Mouse (Mus musculus): Measurements from ENCODE around the gene Alox12b. TPM values are rescaled to one million over a fixed set of nuclear protein-coding genes. Genes with fewer than 3 reads are reported as not detected.

Gene Alox12b
- polyA plus RNA-seq, 1 experiment from 2014 or later: 0.27 TPM

DNA sequence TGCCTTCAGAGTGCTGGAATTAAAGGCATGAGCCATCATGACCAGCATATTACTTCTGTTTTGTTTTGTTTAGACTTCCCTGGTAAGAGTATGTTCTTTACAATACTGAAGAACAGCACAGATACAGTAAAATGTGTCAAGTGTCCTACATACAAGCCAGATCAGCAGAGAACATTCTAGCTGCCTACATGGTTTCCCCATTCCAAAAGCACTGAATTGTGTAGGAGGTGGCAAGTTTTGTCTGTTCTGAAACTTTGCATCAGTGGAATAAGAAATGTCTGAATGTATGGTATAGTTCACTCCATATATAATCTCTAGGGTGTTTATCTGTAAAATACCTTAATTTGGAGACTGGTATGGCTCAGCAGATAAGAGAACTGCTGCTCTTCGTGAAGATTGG, 1.4 kb upstream of the Alox12b start:
- Histone ChIP-seq H3K9me3 (replicated peaks; ENCODE audit: control insufficient read depth, low read length) (no peaks in the 10 kb centered on the region), H3K27me3 (ENCODE audit: control insufficient read depth, insufficient read depth, low read length) (peaks cover 11% of the 10 kb centered on the region), H3K4me3 (ENCODE audit: low read depth, low read length) (no peak overlapping the region), H3K27ac (replicated peaks; ENCODE audit: low read depth, low read length) (no peak overlapping the region), H3K4me1 (ENCODE audit: control insufficient read depth, insufficient read depth, low read length) (peaks cover 3% of the 10 kb centered on the region), H3K4me2 (ENCODE audit: low read depth, low read length) (no peak overlapping the region), H3K36me3 (replicated peaks; ENCODE audit: control insufficient read depth, insufficient read depth, low read depth, low read length) (no peaks in the 10 kb centered on the region), H3K9ac (replicated peaks; ENCODE audit: low read length) (no peak overlapping the region)
- DNase-seq (ENCODE audit: low spot score) (no peak), ATAC-seq (replicated peaks; ENCODE audit: insufficient number of reproducible peaks, low FRiP score, low TSS enrichment, low read depth) (no peak)
- 58% methylated on average over 1 of the region's 1 CpGs for WGBS

DNA sequence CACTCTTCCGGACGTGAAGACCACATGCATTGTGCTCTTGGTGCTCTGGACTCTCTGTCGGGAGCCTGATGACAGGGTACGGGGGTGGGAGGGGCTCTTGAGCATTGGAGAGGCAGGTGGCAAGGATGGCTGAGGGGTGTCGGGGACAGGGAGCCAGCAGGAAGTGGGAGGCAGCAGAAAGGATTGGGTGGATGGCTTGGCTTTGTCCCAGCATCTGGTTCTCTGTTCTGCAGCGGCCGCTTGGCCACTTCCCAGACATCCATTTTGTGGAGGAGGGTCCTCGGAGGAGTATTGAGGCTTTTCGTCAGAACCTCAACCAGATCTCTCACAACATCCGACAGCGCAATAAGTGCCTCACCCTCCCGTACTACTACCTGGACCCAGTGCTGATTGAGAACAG, 12.5 kb downstream of the Alox12b start:
- no peak for ATAC-seq (replicated peaks; ENCODE audit: insufficient number of reproducible peaks, low FRiP score, low TSS enrichment, low read depth)
- no peak for DNase-seq (ENCODE audit: low spot score)
- H3K4me1 ChIP-seq (ENCODE audit: control insufficient read depth, insufficient read depth, low read length): no peaks in the 10 kb centered on the region
- no peaks in the 10 kb centered on the region for H3K36me3 ChIP-seq (replicated peaks; ENCODE audit: control insufficient read depth, insufficient read depth, low read depth, low read length)
- H3K4me3 ChIP-seq (ENCODE audit: low read depth, low read length): no peak overlapping the region
- H3K27ac ChIP-seq (replicated peaks; ENCODE audit: low read depth, low read length): no peak overlapping the region
- no peak overlapping the region for H3K9ac ChIP-seq (replicated peaks; ENCODE audit: low read length)
- WGBS: 86% methylated on average over 12 of the region's 12 CpGs
- H3K4me2 ChIP-seq (ENCODE audit: low read depth, low read length): no peak overlapping the region
- no peaks in the 10 kb centered on the region for H3K9me3 ChIP-seq (replicated peaks; ENCODE audit: control insufficient read depth, low read length)
- no peaks in the 10 kb centered on the region for H3K27me3 ChIP-seq (ENCODE audit: control insufficient read depth, insufficient read depth, low read length)

DNA sequence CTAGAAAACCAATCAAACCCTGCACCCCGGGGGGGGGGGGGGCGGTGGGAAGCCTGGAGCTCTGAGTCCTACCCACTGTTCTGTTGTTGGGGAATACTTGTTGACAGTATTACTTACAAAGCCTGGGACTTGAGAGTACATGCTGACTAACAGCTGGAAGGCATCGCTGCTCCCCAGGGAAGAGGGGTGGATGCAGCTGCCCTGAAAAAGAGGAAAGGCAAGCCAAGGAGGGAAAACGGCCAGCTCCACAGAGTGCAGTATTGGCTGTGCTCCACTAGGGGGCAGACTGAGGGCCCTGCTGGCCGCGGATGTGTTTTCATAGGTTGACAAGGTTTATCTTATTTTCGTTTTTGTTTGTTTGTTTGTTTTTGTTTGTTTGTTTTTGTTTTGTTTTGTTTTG, 14.8 kb downstream of the Alox12b start:
- no peak overlapping the region for H3K4me2 ChIP-seq (ENCODE audit: low read depth, low read length)
- H3K4me3 ChIP-seq (ENCODE audit: low read depth, low read length): no peak overlapping the region
- no peak overlapping the region for H3K27ac ChIP-seq (replicated peaks; ENCODE audit: low read depth, low read length)
- H3K36me3 ChIP-seq (replicated peaks; ENCODE audit: control insufficient read depth, insufficient read depth, low read depth, low read length): no peaks in the 10 kb centered on the region
- H3K9me3 ChIP-seq (replicated peaks; ENCODE audit: control insufficient read depth, low read length): no peaks in the 10 kb centered on the region
- H3K4me1 ChIP-seq (ENCODE audit: control insufficient read depth, insufficient read depth, low read length): no peaks in the 10 kb centered on the region
- DNase-seq (ENCODE audit: low spot score) (peak; percentile 67), ATAC-seq (replicated peaks; ENCODE audit: insufficient number of reproducible peaks, low FRiP score, low TSS enrichment, low read depth) (no peak)
- H3K9ac ChIP-seq (replicated peaks; ENCODE audit: low read length): no peak overlapping the region
- 31% methylated on average over 7 of the region's 7 CpGs for WGBS
- H3K27me3 ChIP-seq (ENCODE audit: control insufficient read depth, insufficient read depth, low read length): no peaks in the 10 kb centered on the region

DNA sequence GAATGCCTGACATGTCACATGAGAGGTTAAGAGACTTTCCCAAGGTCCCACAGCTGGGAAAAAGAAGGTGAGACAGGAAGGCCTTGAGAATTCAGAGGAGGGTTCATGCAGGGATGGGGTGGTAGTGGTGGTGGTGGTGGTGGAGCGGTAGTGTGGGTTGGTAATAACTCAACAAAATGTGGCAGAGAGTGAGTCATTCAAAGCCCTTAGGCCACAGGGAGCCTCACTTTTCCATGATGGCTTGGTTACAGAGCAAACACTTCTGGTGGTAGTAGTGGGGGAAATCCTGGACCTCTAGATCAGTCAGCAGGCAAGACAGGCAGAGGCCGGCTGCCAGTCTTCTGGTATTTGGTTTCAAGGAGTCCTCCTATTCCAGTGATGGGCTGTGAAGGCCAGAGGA, 15.8 kb downstream of the Alox12b start:
- no peaks in the 10 kb centered on the region for H3K4me1 ChIP-seq (ENCODE audit: control insufficient read depth, insufficient read depth, low read length)
- 85% methylated on average over 2 of the region's 2 CpGs for WGBS
- no peak for DNase-seq (ENCODE audit: low spot score)
- no peak overlapping the region for H3K27ac ChIP-seq (replicated peaks; ENCODE audit: low read depth, low read length)
- H3K27me3 ChIP-seq (ENCODE audit: control insufficient read depth, insufficient read depth, low read length): no peaks in the 10 kb centered on the region
- no peaks in the 10 kb centered on the region for H3K36me3 ChIP-seq (replicated peaks; ENCODE audit: control insufficient read depth, insufficient read depth, low read depth, low read length)
- H3K9me3 ChIP-seq (replicated peaks; ENCODE audit: control insufficient read depth, low read length): no peaks in the 10 kb centered on the region
- no peak overlapping the region for H3K9ac ChIP-seq (replicated peaks; ENCODE audit: low read length)
- no peak overlapping the region for H3K4me3 ChIP-seq (ENCODE audit: low read depth, low read length)
- ATAC-seq (replicated peaks; ENCODE audit: insufficient number of reproducible peaks, low FRiP score, low TSS enrichment, low read depth): no peak
- no peak overlapping the region for H3K4me2 ChIP-seq (ENCODE audit: low read depth, low read length)

DNA sequence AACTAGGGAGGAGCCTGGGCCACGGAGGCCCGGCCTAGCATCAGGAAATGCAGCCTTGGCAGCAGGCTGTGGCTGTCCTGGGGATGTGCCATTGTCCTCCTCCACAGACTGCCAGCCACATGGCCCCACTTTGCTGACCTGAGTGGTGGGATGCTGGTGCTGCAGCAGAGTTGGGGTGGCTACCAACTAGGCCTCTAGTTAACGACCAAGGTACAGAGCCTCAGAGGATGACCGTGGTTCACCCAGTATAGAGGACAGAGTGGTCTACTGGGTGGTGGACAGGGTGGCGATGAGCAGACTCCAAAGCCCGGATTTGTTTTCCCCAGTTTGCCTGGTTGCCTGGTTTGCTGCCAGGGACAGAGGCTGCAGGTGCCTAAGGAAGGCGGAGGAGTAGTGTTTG, 17.9 kb downstream of the Alox12b start:
- Histone ChIP-seq H3K36me3 (replicated peaks; ENCODE audit: control insufficient read depth, insufficient read depth, low read depth, low read length) (no peaks in the 10 kb centered on the region), H3K4me2 (ENCODE audit: low read depth, low read length) (no peak overlapping the region), H3K27ac (replicated peaks; ENCODE audit: low read depth, low read length) (no peak overlapping the region), H3K27me3 (ENCODE audit: control insufficient read depth, insufficient read depth, low read length) (no peaks in the 10 kb centered on the region), H3K4me3 (ENCODE audit: low read depth, low read length) (no peak overlapping the region), H3K9me3 (replicated peaks; ENCODE audit: control insufficient read depth, low read length) (no peaks in the 10 kb centered on the region), H3K4me1 (ENCODE audit: control insufficient read depth, insufficient read depth, low read length) (no peaks in the 10 kb centered on the region), H3K9ac (replicated peaks; ENCODE audit: low read length) (no peak overlapping the region)
- no peak for DNase-seq (ENCODE audit: low spot score)
- 85% methylated on average over 7 of the region's 7 CpGs for WGBS
- ATAC-seq (replicated peaks; ENCODE audit: insufficient number of reproducible peaks, low FRiP score, low TSS enrichment, low read depth): no peak

DNA sequence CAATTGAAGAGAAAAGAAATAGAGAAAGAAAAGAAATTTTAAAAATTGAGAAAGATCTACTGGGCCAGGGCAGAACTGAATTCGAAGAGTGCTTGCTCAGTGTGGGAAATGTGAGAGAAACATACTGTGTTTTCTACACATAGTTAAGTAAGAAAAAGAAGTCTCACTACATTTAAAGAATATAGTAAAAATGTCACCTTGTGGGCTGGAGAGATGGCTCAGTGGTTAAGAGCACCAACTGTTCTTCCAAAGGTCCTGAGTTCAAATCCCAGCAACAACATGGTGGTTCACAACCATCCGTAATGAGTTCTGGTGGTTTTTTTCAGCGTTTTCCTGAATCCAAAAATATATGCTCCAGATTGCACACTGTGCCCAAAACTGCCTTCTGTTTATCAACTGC, 21.7 kb downstream of the Alox12b start:
- WGBS: 84% methylated on average over 3 of the region's 3 CpGs
- Histone ChIP-seq H3K4me3 (ENCODE audit: low read depth, low read length) (no peak overlapping the region), H3K36me3 (replicated peaks; ENCODE audit: control insufficient read depth, insufficient read depth, low read depth, low read length) (no peaks in the 10 kb centered on the region), H3K9ac (replicated peaks; ENCODE audit: low read length) (no peak overlapping the region), H3K4me1 (ENCODE audit: control insufficient read depth, insufficient read depth, low read length) (no peaks in the 10 kb centered on the region), H3K27ac (replicated peaks; ENCODE audit: low read depth, low read length) (no peak overlapping the region), H3K9me3 (replicated peaks; ENCODE audit: control insufficient read depth, low read length) (no peaks in the 10 kb centered on the region), H3K4me2 (ENCODE audit: low read depth, low read length) (no peak overlapping the region), H3K27me3 (ENCODE audit: control insufficient read depth, insufficient read depth, low read length) (no peaks in the 10 kb centered on the region)
- ATAC-seq (replicated peaks; ENCODE audit: insufficient number of reproducible peaks, low FRiP score, low TSS enrichment, low read depth): no peak
- DNase-seq (ENCODE audit: low spot score): no peak

DNA sequence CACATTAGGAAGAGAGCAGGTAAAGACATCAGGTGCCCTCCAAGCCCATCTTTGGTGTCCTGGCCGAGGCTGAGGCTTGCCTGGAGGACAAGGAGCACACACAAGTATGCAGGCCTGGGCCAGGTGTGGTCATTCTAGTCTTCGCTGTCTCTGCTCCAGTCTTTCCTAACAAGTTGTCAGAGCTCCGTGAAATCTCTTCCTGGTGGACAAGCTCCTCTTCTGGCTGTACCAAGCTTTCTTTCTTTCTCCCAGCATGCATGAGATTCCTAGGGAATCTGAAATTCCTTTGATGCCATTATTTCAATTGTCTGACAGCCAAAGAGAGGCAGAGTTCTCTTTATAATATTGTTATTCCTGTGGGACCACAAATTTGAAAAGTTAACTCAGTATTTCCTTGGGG, 22.7 kb downstream of the Alox12b start:
- 61% methylated on average over 3 of the region's 3 CpGs for WGBS
- Histone ChIP-seq H3K9me3 (replicated peaks; ENCODE audit: control insufficient read depth, low read length) (no peaks in the 10 kb centered on the region), H3K4me1 (ENCODE audit: control insufficient read depth, insufficient read depth, low read length) (no peaks in the 10 kb centered on the region), H3K4me3 (ENCODE audit: low read depth, low read length) (no peak overlapping the region), H3K27ac (replicated peaks; ENCODE audit: low read depth, low read length) (no peak overlapping the region), H3K4me2 (ENCODE audit: low read depth, low read length) (no peak overlapping the region), H3K36me3 (replicated peaks; ENCODE audit: control insufficient read depth, insufficient read depth, low read depth, low read length) (no peaks in the 10 kb centered on the region), H3K9ac (replicated peaks; ENCODE audit: low read length) (no peak overlapping the region), H3K27me3 (ENCODE audit: control insufficient read depth, insufficient read depth, low read length) (no peaks in the 10 kb centered on the region)
- ATAC-seq (replicated peaks; ENCODE audit: insufficient number of reproducible peaks, low FRiP score, low TSS enrichment, low read depth): no peak
- DNase-seq (ENCODE audit: low spot score): no peak

DNA sequence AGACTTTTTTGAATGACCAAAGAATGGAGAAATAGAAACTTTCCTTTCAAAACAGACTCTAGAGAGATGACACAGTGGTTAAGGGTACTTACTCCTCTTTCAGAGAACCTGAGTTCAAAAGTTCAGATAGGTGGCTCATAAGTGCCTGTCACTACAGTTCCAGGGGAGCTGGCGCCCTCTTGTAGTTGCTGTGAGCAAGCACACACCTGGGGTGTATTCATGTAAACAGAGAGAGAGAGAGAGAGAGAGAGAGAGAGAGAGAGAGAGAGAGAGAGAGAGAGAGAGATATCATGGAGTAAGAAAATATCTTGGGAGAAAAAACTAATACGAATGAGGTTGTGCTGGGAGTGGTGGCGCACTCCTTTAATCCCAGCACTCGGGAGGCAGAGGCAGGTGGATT, 23.3 kb downstream of the Alox12b start:
- Histone ChIP-seq H3K4me3 (ENCODE audit: low read depth, low read length) (no peak overlapping the region), H3K9me3 (replicated peaks; ENCODE audit: control insufficient read depth, low read length) (no peaks in the 10 kb centered on the region), H3K27me3 (ENCODE audit: control insufficient read depth, insufficient read depth, low read length) (no peaks in the 10 kb centered on the region), H3K9ac (replicated peaks; ENCODE audit: low read length) (no peak overlapping the region), H3K27ac (replicated peaks; ENCODE audit: low read depth, low read length) (no peak overlapping the region), H3K4me2 (ENCODE audit: low read depth, low read length) (no peak overlapping the region), H3K4me1 (ENCODE audit: control insufficient read depth, insufficient read depth, low read length) (no peaks in the 10 kb centered on the region), H3K36me3 (replicated peaks; ENCODE audit: control insufficient read depth, insufficient read depth, low read depth, low read length) (no peaks in the 10 kb centered on the region)
- DNase-seq (ENCODE audit: low spot score): no peak
- no peak for ATAC-seq (replicated peaks; ENCODE audit: insufficient number of reproducible peaks, low FRiP score, low TSS enrichment, low read depth)
- 88% methylated on average over 4 of the region's 4 CpGs for WGBS

DNA sequence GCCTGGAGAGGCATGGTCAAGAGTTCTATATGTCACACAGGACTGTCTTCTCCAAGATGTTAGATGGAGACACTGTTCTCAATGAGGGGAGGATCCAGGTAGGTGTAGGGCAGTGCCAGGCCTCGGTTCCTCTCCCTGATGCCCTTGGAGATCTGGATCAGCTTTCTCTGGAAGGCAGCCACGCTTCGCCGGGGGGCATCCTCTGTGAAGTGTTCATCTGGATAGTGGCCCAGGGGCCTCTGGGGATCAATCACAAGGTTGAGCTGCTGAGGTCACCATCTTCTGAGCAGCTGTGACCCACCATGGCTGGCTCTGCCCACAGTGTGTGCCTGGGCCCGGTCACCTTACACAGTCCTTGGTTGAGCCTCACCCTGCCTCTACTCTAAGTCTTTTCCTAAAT, 28.2 kb downstream of the Alox12b start:
- Histone ChIP-seq H3K27me3 (ENCODE audit: control insufficient read depth, insufficient read depth, low read length) (no peaks in the 10 kb centered on the region), H3K9me3 (replicated peaks; ENCODE audit: control insufficient read depth, low read length) (no peaks in the 10 kb centered on the region), H3K4me1 (ENCODE audit: control insufficient read depth, insufficient read depth, low read length) (no peaks in the 10 kb centered on the region), H3K9ac (replicated peaks; ENCODE audit: low read length) (no peak overlapping the region), H3K4me2 (ENCODE audit: low read depth, low read length) (no peak overlapping the region), H3K36me3 (replicated peaks; ENCODE audit: control insufficient read depth, insufficient read depth, low read depth, low read length) (no peaks in the 10 kb centered on the region), H3K4me3 (ENCODE audit: low read depth, low read length) (no peak overlapping the region), H3K27ac (replicated peaks; ENCODE audit: low read depth, low read length) (no peak overlapping the region)
- ATAC-seq (replicated peaks; ENCODE audit: insufficient number of reproducible peaks, low FRiP score, low TSS enrichment, low read depth): no peak
- no peak for DNase-seq (ENCODE audit: low spot score)
- 88% methylated on average over 5 of the region's 5 CpGs for WGBS

All from embryonic facial prominence, embryonic 11.5 days (tissue).